Mouse (Mus musculus) spleen, adult 2 months (tissue): ENCODE data around the gene Qrfpr. TPM values are rescaled to one million over a fixed set of nuclear protein-coding genes. Genes with fewer than 3 reads are reported as not detected.

Experiments
- DNase-seq, 2 experiments: peaks; one replicate each; pipeline versions ENCODE4 v3.0.0 to v3.0.0-alpha.2; 2012 to 2021; ENCODE audit warnings: low spot score in 2 of 2, low read depth in 1 of 2
- H3K27ac ChIP-seq: fragments of 200-500 bp; 2 replicates; pipeline ENCODE4 v1.5.1; 2012; ENCODE audit warnings: low read length, inconsistent platforms; ENCODE audit not compliant: insufficient read depth
- H3K27me3 ChIP-seq: fragments of 200-500 bp; 2 replicates; pipeline ENCODE4 v1.6.1; 2012; ENCODE audit warnings: mild to moderate bottlenecking, moderate library complexity, low read length, inconsistent platforms; ENCODE audit not compliant: control insufficient read depth, insufficient read depth
- H3K36me3 ChIP-seq: fragments of 200-500 bp; 2 replicates; pipeline ENCODE4 v1.6.1; 2012; ENCODE audit warnings: mild to moderate bottlenecking, low read length, inconsistent platforms; ENCODE audit not compliant: control insufficient read depth, insufficient read depth
- H3K4me1 ChIP-seq: fragments of 200-500 bp; 2 replicates; pipeline ENCODE4 v1.6.1; 2011; ENCODE audit warnings: inconsistent platforms; ENCODE audit not compliant: control insufficient read depth, insufficient read depth, insufficient read length
- H3K4me3 ChIP-seq: fragments of 200-500 bp; 2 replicates; pipeline ENCODE4 v1.5.1; 2011; ENCODE audit warnings: mild to moderate bottlenecking, inconsistent platforms; ENCODE audit not compliant: insufficient read depth, insufficient read length; ENCODE audit errors: extremely low read depth
- CTCF ChIP-seq: fragments of 200-500 bp; IDR thresholded peaks from 2 replicates; pipeline ENCODE4 v1.5.1; 2011; ENCODE audit warnings: mild to moderate bottlenecking, inconsistent platforms; ENCODE audit not compliant: insufficient read depth, insufficient read length, insufficient replicate concordance; ENCODE audit errors: extremely low read depth
- POLR2A ChIP-seq: fragments of 200-500 bp; IDR thresholded peaks from 2 replicates; pipeline ENCODE4 v1.6.1; 2011; ENCODE audit warnings: low read depth, low read length, inconsistent platforms
- WGBS: fragments of 180-500 bp; shearing (Covaris S2); methylation state at CpG from one replicate; pipeline ENCODE4 v1.1.7; 2018; 5-methylcytosine and 5-hydroxymethylcytosine counted together
- polyA plus RNA-seq: library from polyadenylated mRNA; depleted of rRNA; stranded (reverse); fragments of >200 nt; gene quantifications from 2 replicates; pipeline ENCODE4 v1.2.3, GENCODE M21; 2012; rRNA removed

Qrfpr gene
- polyA plus RNA-seq: 0.19 and 0.22 TPM in 2 replicates

DNA sequence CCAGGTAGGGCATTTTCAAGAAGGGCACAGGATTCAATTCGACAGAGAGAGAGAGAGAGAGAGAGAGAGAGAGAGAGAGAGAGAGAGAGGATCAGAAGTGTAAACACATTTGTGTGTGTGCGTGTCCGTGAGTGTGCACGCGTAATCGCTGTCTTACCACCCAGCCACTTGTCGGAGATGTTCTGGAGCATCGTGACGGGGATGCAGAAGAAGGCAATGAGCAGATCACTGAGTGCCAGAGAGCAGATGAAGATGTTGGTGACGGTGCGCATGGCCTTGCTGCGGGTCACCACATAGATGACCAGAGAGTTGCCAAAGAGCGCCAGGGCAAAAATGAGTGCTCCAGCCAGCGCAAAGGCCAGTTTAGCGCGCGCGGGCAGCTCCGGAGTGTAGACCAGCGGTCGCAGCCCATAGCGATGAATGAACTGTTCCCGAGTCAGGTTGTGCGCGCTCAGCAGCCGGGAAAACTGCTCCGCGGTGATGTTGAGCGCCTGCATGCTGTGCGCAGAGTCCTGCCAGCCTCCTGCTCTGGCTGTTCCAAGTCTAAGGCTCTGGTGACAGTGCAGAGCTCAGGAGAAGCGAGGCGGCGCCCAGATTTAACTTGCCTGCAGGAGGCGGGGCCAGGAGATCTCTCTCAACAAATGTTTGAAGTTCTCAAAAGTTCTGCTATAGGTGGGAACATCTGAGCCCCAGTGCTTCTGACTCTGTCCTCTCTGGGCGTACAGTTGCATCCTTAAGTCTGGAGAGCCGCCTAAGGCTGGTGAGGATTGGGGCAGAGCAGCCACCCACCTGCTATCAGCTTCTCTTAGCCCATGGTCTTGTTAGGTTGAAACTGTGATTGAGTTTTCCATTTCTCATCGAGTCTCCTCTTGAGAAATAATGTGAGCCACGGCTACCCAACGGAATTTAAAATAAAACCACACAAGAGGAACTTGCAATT, at the start of gene Qrfpr:
Gene Qrfpr (minus strand): TSS at position 571 of the 940 bp plus-strand sequence.
- H3K4me3 ChIP-seq: no peak within 1 kb of the TSS
- 17% methylated on average over 39 of the region's 39 CpGs for WGBS
- DNase-seq: no peak
- H3K36me3 ChIP-seq: no peaks in the 10 kb centered on the region
- no peaks in the 10 kb centered on the region for H3K4me1 ChIP-seq
- no peaks in the 10 kb centered on the region for H3K27me3 ChIP-seq
- no peak within 1 kb of the TSS for H3K27ac ChIP-seq
- TF ChIP-seq POLR2A: no peak
- TF ChIP-seq CTCF: no peak

DNA sequence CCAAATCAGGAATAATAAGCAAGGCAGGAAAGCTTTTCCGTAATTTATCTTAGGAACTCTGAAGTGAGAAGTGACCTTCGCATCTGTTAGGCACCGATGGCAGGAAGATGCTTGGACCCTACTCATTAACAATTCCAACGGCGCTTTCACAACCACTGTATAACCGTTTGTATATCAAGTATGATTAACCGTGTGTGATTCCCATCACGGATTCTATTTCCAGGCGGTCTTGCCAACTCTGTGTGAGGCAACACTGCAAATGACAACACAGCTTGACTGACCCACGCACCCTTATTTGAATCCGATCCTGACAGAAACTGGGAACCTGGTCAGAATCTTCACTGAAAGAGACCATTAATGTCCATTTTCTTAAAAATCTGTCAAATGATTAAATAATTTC, 41.8 kb upstream of the Qrfpr start:
- DNase-seq: no peak
- TF ChIP-seq POLR2A (no peak), CTCF (no peak)
- H3K4me1 ChIP-seq: no peaks in the 10 kb centered on the region
- no peaks in the 10 kb centered on the region for H3K36me3 ChIP-seq
- H3K27me3 ChIP-seq: no peaks in the 10 kb centered on the region
- 89% methylated on average over 11 of the region's 11 CpGs for WGBS
- H3K27ac ChIP-seq: no peak overlapping the region
- H3K4me3 ChIP-seq: no peak overlapping the region

DNA sequence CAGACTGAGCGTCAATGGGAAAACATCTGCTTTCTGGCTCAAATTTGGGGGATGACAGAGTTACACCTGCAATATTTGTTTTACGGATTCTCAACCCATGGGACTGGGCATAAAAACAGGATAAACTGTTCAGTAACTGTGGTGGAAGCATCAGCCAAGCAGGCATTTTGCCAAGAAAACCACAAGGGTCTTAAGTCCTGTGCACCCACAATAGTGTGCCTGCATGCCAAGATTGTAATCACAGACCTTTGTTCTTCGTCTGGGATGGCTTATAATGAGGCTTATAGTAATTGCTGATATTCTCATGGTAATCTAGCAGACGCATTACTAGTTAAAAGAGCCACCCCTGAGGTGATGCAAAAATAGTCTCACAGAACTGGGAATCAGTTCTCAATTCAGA, 41.2 kb upstream of the Qrfpr start:
- Histone ChIP-seq H3K27ac (no peak overlapping the region), H3K27me3 (no peaks in the 10 kb centered on the region), H3K36me3 (no peaks in the 10 kb centered on the region), H3K4me1 (no peaks in the 10 kb centered on the region), H3K4me3 (no peak overlapping the region)
- DNase-seq: no peak
- 66% methylated on average over 4 of the region's 4 CpGs for WGBS
- no peak for TF ChIP-seq POLR2A
- TF ChIP-seq CTCF: no peak

DNA sequence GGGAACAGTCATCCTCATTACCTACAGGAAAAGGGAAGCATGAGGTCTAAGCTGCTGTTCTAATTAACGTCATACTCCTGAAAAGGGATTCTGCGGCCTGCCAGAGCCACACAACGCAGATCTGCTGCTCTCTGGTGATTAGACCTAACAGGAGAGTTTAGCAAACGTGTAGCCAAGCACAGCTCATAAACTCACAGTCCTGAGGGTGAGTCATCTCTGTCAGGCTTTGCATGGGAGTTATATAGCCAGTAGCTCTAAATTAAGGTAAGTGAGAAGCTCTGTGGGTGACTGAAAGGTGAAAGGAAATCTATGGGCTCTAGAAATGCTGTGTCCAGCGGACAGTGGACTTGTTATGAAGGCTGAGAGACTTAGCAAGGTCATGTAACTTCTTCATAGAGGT, 28.5 kb upstream of the Qrfpr start:
- Histone ChIP-seq H3K36me3 (no peaks in the 10 kb centered on the region), H3K4me3 (no peak overlapping the region), H3K27ac (no peak overlapping the region), H3K27me3 (no peaks in the 10 kb centered on the region), H3K4me1 (no peaks in the 10 kb centered on the region)
- no peak for DNase-seq
- TF ChIP-seq CTCF: no peak
- TF ChIP-seq POLR2A: no peak
- WGBS: 69% methylated on average over 5 of the region's 5 CpGs

DNA sequence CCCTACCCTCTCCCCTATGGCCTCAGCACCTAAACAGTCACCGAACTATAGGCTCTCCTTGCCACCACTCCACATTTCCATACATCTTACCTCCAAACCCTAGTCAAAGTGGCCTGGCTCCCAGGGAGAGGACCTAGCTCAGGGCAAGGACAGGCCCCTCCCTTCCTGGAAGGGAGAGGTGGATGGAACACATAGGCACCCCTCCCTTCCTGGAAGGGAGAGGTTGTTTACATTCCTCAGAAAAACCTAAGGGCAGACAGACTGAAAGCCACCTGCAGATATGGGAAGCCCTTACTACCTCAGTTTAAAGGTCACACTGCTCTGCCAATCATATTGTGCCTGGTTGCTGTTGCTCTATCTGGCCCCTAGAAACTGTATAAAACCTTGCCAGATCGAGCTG, 26.3 kb upstream of the Qrfpr start:
- Histone ChIP-seq H3K4me1 (no peaks in the 10 kb centered on the region), H3K27ac (no peak overlapping the region), H3K4me3 (no peak overlapping the region), H3K36me3 (no peaks in the 10 kb centered on the region), H3K27me3 (no peaks in the 10 kb centered on the region)
- DNase-seq: no peak
- WGBS: 83% methylated on average over 2 of the region's 2 CpGs
- no peak for TF ChIP-seq POLR2A

DNA sequence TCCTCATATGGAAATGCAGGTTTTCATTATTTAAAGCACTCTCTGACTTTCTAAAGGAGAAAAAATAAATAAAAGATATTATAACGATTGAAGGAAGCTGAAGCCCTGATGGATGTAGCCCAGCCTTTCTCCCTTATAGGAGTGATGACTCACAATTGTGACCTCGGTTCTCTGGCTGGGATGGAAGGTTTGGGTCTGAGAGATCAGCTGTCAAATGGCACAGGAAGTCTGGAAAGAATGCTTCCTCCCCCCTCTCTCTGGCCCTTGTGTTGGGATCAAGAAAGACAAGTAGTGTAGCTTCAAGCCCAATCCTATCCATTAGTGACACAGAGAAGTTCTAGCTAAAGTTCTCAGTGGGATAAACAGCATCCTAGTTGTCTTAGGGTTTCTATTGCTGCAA, 7.8 kb upstream of the Qrfpr start:
- Histone ChIP-seq H3K27me3 (no peaks in the 10 kb centered on the region), H3K4me1 (no peaks in the 10 kb centered on the region), H3K27ac (no peak overlapping the region), H3K36me3 (no peaks in the 10 kb centered on the region), H3K4me3 (no peak overlapping the region)
- 27% methylated on average over 2 of the region's 2 CpGs for WGBS
- no peak for DNase-seq
- TF ChIP-seq CTCF: no peak
- TF ChIP-seq POLR2A: no peak

DNA sequence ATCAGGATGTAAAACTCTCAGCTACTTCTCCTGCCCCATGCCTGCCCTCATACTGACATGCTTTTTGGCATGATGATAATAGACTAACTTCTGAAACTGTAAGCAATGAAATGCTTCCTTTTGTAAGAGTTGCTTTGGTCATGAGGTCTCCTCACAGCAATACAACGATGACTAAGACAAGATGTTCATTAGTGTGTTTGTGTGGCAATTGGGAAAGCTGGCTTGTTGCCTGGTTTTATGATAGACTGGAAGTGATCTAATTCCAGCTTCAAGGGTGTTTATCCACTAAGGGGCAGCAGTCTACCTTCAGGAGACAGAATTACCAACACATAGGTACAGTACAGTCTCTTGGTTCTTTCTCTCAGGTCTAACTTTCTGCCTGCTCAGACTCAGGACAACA, 5.1 kb upstream of the Qrfpr start:
- no peaks in the 10 kb centered on the region for H3K36me3 ChIP-seq
- WGBS: 88% methylated on average over 1 of the region's 1 CpGs
- no peak overlapping the region for H3K4me3 ChIP-seq
- no peaks in the 10 kb centered on the region for H3K27me3 ChIP-seq
- H3K4me1 ChIP-seq: no peaks in the 10 kb centered on the region
- DNase-seq: no peak
- no peak for TF ChIP-seq POLR2A
- TF ChIP-seq CTCF: no peak
- no peak overlapping the region for H3K27ac ChIP-seq
